Mouse (Mus musculus): ENCODE results near the gene Tcf3.

Gene Tcf3

GRCm38 (mm10) chr10:80406684-80407501, 26.6 kb downstream of the Tcf3 start, which contains the start of gene Uqcr11:
Uqcr11 (minus strand) TSS chr10:80406830.
- DNase-seq (ENCODE audit: low spot score) = peak; percentile 90

DNA sequence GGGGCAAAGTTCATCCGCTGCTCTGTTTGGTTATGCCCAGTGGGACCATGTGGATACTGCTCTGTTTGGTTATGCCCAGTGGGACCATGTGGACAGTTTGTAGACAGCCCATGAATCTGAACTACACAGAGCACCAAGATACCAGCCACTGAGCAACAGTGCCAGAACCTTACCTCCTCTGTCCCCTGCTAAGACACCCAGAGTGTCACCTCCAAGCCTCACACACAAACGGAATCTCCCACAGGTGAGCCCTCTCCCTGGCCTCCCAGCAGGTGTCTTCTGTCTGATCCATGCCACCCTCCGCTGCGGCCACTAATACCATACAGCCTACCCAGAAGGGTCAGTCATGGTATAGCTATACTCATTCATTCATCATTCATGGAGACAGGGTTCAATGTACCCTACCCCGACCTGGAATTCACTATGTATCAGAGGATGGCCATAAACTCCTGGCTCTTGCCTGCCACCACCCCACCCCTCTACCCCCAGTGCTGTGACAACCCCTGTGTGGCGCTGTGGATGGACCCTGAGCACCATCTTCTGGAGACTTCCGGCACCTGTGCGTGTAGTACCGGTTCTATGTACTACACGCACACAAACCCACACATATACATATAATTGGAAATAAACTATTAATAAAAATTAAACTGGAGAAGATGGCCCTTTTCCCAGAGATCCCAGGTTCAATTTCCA, 27.8 kb downstream of the Tcf3 start:
- DNase-seq (ENCODE audit: low spot score) = peak; percentile 26

GRCm38 (mm10) chr10:80403044-80403692, 30.3 kb downstream of the Tcf3 start:
- peak; percentile 38 for DNase-seq (ENCODE audit: low spot score)

DNA sequence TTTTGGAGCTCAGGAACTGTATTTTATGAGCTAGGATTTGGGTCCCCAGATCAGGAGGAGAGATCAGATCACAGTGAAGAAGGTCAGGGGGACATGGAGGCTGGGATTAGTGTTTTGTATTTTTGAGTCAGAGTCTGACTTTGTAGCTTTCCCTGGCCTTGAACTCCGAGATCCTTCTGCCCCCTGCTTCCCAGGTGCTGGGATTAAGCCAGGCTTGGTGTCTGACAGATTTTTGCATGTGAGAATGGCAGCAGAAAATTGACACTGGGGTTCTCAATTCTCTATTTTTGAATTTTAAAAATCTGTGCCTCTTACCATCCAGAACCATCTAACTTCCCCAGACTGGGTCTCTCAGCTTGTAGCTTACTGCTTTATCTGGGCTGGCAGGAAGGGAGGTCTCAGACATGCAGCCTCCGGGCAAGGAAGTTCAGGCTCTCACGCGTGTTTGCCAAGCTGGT, 32.7 kb downstream of the Tcf3 start:
- DNase-seq (ENCODE audit: low spot score) = no peak

DNA sequence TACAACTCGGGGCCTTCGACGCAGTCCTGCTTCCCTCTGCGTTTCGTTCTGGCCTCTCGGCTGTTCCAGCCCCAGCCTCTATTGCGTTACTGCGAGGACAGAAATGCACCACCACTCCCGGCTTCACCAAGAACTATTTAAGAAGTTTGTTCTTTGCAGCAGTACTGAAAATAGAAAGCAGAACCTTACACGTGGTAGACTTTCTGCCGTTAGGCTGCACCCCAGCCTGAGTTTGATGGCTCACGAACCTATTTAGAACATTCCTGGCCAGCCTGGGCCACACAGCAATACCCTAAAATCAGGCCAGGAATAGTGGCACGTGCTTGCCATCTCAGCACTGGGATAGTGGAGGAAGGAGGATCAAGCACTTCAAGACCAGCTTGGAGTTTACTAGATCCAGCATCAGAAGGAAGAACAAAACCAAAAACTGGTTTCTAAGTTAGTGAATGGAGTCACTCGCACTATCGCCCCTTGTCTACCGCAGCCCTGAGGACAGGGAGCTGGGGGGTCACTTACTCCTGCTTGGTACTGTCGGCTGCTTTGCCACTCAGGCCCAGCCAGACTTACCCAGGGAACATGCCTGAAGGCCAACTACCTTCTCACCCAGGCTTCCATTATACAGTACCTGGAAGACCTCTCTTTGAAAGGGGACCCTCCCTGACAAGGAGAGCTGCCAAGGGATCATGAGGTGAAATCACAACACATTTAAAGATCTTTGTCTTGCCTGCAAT, 33.3 kb downstream of the Tcf3 start:
- no peak for DNase-seq (ENCODE audit: low spot score)

DNA sequence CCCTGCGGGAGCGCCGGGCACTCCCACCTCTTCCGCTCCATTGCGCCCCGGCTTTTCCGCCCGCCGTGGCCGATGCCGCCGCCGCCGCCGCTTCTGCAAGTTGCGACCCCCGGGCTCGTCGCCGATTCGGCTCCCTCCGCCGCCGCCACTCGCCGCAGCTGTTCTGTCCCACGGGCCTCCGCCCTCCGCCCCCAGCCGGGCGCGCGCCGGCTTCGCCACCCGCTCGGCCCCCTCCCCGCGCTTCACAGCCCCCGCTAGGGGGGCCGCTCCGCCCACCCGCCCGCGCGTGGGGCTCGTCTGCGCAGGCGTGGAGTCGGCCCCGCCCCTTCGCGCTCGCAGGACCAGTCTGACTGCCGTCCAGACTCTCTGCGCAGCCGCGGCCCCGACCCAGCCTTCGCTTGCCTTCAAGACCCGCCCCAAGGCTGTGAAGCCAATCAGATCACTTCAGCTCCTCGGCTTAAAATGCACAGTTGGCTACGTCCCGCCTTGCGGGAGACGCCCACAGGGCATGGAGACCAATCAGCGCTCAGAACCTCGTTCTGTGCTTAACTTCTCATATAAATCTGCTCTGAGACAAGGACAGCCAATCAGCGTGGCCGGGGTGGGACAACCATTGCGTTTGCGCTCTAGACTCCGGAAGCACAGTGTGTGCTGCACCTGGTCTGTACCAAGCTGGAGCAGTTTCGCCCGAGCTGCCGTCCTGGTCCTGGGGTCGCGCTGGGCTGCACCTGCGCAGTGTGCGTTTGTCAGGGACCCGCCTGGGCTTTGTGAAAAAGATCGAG, 34.1 kb downstream of the Tcf3 start, which contains the start of gene Mbd3:
TSS of gene Mbd3 (minus strand) at position 360 of the 782 bp plus-strand sequence.
- peak; percentile 99 for DNase-seq (ENCODE audit: low spot score)

DNA sequence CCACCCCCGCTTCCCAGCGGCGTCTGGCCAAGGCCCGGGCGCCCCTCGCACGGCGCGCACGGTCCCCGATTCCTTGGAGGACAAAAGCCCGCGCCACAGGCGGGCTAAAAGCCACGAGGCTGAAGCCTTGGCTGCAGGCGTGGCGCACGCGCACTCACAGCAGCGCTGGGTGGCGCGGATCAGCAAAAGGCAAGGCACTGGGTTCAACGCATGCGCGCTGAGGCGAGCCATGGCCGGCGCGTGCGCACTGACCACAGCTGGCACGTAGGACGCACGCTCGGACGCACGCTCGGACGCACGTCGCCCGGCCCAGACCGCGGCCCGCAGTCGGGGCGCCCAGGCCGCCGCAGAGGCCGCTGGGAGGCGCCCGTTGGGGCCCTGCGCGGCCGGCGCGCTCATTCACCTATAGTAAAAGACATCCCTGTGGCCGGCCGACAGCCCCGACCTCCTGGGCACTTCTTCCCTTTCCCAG, 34.7 kb downstream of the Tcf3 start:
- peak; percentile 98 for DNase-seq (ENCODE audit: low spot score)

- DNase-seq (ENCODE audit: low spot score) = peak; percentile 23
Observed at GRCm38 (mm10) chr10:80398174-80398535, 35.3 kb downstream of the Tcf3 start.

- DNase-seq (ENCODE audit: low spot score) = no peak
Observed at GRCm38 (mm10) chr10:80397524-80398173, 35.8 kb downstream of the Tcf3 start.

DNA sequence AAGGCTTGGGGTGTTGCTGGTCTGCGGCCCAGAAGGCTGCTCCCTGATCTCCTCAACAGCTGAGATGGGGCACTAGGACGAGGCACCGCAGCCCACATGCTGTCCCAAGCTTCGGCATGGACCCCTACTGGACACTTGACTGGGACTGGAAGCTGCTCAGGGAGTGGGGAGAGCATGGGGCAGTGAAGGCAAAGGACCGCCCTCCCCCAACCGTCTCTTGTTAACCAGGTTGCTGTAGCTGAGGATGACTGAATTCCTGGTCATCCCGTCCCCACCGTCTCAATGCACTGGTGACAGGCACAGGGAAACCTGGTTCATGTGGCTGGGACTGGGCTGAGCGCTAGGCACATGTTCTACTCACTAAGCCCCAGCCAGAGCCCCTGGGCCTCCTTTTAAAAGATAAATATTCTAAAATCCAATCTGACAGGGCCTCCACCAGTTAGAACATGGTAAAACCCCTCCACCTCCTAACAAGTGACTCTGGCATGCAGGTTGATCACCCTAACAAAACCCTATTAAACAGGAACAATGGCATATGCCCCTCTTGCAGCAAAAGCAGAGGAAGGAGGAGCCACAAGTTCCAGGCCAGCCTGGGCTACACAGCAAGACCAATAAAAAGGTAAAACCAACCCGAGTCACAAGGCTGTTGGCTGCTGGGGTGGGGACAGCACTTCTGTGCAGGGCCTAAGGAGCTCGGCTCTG, 36.5 kb downstream of the Tcf3 start:
- DNase-seq (ENCODE audit: low spot score) = no peak

GRCm38 (mm10) chr10:80395025-80395627, 38.3 kb downstream of the Tcf3 start:
- no peak for DNase-seq (ENCODE audit: low spot score)

- no peak for DNase-seq (ENCODE audit: low spot score)
Observed at GRCm38 (mm10) chr10:80392687-80393086, 40.8 kb downstream of the Tcf3 start.

DNA sequence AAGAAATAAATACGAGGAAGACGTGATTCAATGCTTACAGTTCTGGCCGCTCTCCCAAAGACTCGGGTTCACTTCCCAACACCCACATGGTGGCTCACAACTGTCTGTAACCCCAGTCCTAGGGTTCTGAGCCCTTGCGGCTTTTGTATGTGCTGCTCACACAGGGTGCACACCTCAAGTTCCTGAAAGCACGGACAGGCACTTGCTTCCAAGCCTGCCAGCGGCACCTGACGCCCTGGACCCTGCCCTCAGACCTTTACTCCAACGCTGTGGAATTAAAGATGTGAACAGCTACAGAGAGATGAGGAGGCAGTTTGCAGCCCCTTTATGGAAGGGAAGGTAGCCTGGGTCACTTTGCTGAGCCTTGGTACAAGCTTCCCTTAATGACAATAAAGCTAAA, 42.8 kb downstream of the Tcf3 start:
- DNase-seq (ENCODE audit: low spot score) = no peak

DNA sequence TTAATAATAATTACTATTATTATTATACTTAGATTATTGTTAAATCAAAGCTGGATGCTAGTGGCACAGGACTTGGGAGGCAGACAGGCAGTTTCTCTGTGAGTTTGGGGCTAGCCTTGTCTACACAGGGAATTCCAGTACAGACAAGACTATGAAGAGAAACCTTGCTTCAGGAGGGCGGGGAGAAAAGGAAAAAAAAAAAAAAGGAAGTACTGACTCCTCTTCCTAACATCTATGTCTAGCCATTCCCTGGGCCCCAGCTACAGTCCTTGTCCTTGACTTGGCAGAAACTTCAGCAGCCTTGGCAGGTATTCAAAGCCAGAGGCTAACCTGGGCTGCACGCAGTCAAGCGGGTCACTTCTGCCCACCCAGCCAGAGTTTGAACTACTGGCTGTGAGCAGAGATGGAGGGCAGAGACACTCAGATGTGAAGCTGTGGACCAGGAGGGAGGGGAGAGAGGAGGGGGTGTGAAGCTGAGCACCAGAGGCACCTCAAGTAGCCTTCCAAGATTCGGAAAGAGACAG, 44.2 kb downstream of the Tcf3 start:
- no peak for DNase-seq (ENCODE audit: low spot score)

- no peak for DNase-seq (ENCODE audit: low spot score)
Observed at GRCm38 (mm10) chr10:80388731-80389130, 44.7 kb downstream of the Tcf3 start.

DNA sequence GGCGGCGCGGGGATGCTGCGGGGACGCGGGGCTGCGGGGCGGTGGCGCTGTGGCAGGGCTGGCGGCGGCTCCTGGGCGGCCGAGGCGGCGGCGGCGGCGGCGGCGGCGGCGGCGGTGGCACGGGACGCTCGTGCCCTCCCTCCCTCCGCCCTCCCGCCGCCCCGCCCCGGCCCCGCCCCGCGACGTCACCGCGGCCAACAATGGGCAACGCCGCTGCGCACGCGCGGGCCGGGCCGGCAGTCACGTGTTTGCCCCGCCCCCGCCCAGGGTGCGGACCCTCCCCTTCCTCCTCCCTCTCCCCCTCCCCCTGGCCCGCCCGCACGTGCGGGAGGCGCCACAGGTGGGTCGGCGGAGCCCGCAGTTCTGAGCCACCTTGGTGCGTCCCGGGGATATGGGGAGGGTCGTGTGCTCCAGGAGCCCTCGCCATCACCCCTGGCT, 45.9 kb downstream of the Tcf3 start, which contains the start of gene Mex3d:
TSS of gene Mex3d (minus strand) at position 138 of the 438 bp plus-strand sequence.
- peak; percentile 69 for DNase-seq (ENCODE audit: low spot score)

DNA sequence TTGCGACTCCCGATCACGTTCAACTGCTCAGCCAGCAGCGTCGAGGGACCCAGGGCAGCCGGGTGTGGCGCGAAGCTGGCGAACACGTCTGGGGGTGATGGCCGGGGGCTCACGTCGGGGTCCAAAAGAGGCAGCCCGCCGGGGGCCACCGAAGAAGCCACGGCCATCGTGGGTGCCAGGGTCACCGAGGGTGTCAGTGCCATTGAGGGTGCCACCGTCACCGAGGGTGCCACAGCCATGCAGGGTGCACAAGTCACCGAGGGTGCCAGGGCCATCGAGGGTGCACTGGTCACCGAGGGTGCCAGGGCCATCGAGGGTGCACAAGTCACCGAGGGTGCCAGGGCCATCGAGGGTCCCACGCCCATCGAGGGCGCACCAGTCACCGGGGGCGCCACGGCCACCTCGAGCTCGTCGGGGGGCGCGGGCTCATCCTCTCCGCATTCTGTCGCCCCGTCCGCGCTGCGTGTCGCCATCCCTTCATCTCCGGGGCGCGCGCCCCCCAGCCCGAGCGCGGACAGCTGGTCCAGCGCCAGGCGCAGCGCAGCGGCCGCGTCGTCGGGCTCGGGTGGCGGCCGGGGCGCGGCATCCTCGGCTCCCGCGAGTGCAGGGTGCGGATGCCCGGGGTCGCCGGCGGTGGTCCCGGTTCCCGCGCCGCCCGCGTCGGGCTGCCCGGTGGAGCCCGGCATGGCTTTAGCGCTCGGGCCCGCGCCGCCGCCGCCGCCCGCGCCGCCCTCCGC, 46.5 kb downstream of the Tcf3 start:
- DNase-seq (ENCODE audit: low spot score) = no peak
